Mouse (Mus musculus): ENCODE measurements around the gene Wdfy2.

Wdfy2 gene

GRCm38 (mm10) chr14:62842976-62843375, 5.5 kb downstream of the Wdfy2 start:
- peak; percentile 16 for DNase-seq (ENCODE audit: low read depth, low spot score)

GRCm38 (mm10) chr14:62844226-62844625, 6.7 kb downstream of the Wdfy2 start:
- DNase-seq (ENCODE audit: low read depth, low spot score), result no peak

GRCm38 (mm10) chr14:62845011-62845840, 7.7 kb downstream of the Wdfy2 start:
- DNase-seq (ENCODE audit: low read depth, low spot score), result no peak

DNA sequence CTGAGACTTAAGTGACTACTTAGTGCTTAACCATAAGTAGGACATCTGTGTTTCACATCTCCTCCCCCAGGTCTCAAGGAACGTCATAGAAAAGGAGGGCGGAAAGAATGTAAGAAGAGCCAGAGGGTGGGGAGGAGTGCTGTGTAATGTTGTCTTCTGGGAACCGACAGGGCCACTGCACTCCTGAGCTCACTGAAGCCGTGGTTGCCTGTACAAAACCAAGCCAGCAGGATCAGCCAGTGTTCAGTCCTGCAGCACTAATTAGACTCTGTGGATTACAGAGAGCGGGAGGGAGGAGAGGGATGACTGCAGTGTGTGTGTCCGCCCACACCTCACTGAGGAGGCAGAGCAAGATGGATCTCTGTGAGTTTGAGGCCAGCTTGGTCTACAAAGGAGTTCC, 13.5 kb downstream of the Wdfy2 start:
- DNase-seq (ENCODE audit: low read depth, low spot score), result peak; percentile 42

GRCm38 (mm10) chr14:62852840-62853239, 15.4 kb downstream of the Wdfy2 start:
- DNase-seq (ENCODE audit: low read depth, low spot score), result no peak

GRCm38 (mm10) chr14:62855077-62855835, 17.8 kb downstream of the Wdfy2 start:
- DNase-seq (ENCODE audit: low read depth, low spot score), result no peak

DNA sequence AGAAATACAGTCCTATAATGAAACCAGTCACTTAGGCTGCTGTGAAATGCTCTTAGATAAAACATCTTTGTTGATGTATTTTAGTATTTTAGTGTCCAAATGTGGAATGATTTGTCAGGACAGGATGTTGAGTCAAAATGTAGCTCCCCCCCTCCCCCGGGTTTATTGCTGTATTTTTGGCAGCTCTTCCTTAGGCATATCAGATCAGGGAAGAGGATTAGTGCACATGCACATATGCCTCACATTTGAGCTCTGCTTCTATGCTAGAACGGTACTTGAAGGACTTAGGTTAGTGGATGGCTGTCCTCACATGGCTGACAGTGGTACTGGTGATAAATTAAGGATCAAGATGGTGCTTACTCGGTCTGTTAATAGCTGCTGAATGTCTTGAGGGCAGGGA, 18.4 kb downstream of the Wdfy2 start:
- no peak for DNase-seq (ENCODE audit: low read depth, low spot score)

DNA sequence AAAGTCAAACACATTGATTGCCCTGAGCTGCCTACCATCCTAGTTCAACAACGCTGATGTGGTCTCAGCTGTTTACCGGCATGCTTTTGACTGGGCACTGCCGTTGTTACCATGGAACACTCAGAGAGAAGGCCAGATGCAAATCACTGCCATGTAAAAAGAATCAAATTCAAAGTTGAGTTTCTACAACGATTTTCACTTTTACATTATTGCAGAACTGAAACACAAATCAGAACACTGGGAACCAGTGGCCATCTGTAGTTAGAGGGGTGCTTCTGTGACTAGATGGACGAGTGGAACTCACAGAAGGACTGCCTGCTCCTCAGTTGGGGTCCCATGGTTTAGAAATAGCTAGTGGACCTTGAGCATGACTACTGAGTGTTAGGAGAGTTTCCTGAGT, 19.0 kb downstream of the Wdfy2 start:
- no peak for DNase-seq (ENCODE audit: low read depth, low spot score)

- no peak for DNase-seq (ENCODE audit: low read depth, low spot score)
Observed at GRCm38 (mm10) chr14:62857879-62858278, 20.4 kb downstream of the Wdfy2 start.

DNA sequence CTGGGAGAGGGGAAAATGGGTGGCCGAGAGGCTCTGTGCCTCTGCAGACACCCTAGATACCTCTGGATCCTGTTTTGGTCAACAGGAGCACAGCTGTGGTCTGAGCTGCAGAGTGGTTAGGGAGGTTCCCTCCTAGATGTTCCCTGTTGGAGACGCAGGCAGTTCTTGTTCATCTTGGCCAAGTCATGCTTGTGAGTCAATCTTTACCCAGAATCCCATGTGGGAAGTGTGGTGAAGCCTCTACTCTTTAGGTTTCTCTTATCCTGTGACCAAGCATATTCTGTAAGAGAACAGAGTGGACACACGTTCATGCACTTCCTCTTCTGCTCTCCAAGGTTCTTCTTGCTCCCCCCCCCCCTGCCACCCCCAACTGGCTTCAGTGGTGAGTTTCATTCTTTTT, 20.8 kb downstream of the Wdfy2 start:
- DNase-seq (ENCODE audit: low read depth, low spot score), result no peak

GRCm38 (mm10) chr14:62862564-62862963, 25.1 kb downstream of the Wdfy2 start:
- DNase-seq (ENCODE audit: low read depth, low spot score), result peak; percentile 40

DNA sequence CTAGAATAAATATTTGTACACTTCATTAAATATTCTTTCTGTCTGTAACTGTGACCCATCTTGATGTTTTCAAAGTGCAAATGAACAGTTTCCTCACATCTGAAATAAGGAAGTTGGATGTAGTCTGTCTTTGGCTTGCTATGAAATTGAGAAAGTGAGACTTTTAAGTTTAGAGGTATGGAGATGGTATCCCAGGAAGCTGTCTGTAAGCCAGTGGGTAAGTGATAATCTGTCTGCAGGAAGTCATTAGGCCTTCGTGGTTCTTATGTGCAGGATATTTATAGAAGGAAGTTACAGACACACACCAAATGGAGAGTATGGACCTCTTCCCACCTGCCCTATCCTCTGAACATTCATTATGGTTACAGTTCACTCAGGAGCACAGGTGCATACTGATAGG, 26.8 kb downstream of the Wdfy2 start:
- no peak for DNase-seq (ENCODE audit: low read depth, low spot score)

DNA sequence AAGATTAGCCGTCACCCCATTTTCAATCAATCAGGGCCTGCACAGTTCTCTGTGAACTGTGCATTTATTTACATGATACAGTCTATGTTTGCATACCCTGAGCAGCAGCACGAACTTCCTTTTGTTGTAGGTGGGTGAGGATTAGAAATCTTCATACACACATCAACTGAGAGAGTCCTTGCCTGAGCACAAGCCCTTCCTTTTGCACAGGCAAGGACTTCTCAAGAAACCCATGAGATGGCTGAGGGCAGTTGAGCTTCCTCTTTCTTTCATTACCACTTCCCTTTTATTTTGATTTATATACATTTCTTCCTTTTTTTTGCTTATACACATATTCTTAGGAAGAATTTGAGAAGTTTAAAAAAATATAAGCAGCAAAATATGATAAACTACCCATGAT, 27.9 kb downstream of the Wdfy2 start:
- no peak for DNase-seq (ENCODE audit: low read depth, low spot score)

DNA sequence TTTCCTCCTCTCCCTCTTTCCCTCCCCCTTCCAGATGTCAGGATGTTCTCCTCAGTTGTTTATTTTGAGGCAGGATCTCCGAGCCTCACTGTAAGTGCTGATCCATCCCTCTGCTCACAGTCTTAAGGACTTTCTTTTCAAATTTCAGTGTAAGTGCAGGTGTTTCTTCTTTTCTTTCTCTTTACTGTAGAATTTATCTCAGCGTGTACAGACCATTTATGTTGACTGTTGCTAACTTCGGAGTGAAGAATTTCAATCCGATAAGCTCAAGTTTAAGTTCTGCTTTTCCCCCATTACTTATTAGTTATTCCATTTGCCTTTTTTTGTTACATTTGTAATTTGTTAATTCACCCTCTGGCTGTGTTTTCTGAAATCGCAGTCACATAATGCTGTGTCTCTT, 29.6 kb downstream of the Wdfy2 start:
- DNase-seq (ENCODE audit: low read depth, low spot score), result no peak

DNA sequence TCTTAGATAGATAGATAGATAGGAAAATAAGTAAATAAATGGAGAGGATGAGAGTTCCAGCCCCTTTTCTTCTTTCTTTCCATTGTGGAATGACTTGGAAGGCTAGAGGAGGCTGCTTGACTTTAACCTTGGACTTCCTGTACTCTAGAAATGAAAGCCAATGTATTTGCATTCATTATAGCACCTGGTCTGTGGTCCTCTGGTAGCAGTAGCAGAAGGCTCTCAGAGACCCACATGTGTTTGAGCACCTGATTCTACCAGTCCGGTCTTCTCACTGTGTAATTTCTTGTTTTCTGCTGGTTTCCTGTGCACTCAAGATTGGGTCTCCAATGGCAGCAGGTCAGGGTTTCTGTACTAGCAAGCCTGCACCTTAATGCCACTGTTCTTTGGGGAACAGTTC, 30.1 kb downstream of the Wdfy2 start:
- no peak for DNase-seq (ENCODE audit: low read depth, low spot score)

DNA sequence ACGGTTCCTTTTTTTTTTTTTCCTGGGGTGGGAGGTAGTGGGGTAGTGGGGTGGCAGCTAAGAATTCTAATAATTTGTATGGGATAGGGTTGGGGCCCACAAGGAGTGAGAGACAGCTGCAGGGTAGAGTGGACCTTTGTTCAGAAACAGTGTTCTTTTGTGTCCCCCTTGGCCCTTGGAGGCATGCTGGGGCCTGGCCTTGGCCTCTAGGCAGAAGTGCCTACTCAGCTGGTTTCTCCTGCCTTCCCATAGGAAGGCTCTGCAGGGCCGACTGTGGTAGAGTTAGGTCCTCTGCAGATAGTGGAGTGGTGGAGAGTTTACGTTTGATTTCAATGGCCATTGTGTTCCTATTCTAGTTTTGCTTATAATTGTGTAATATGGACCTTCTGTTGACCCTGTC, 30.8 kb downstream of the Wdfy2 start:
- DNase-seq (ENCODE audit: low read depth, low spot score), result no peak

- peak; percentile 53 for DNase-seq (ENCODE audit: low read depth, low spot score)
Observed at GRCm38 (mm10) chr14:62870238-62870638, 32.8 kb downstream of the Wdfy2 start.

- no peak for DNase-seq (ENCODE audit: low read depth, low spot score)
Observed at GRCm38 (mm10) chr14:62871431-62871830, 34.0 kb downstream of the Wdfy2 start.

- peak; percentile 42 for DNase-seq (ENCODE audit: low read depth, low spot score)
Observed at GRCm38 (mm10) chr14:62871932-62872331, 34.5 kb downstream of the Wdfy2 start.

DNA sequence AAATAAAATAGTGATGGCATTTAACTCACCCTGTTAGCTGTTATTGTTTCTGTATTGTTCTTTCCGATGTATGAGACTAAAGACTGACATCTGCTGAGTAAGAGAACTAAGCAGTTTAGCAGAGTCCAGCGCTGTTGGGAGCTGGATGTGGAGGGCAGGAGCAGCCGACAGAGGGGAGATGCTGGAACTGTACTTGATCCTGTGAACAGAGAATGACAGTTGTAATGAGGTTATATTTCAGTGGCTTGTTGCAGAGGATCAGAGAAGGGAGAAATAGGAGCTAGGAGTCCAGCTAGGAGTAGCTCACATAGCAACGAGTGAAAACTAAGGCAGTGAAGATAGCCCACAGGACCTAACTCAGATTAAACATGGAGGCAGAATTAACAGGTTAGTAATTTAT, 36.3 kb downstream of the Wdfy2 start:
- DNase-seq (ENCODE audit: low read depth, low spot score), result no peak

- no peak for DNase-seq (ENCODE audit: low read depth, low spot score)
Observed at GRCm38 (mm10) chr14:62874348-62874747, 36.9 kb downstream of the Wdfy2 start.

- no peak for DNase-seq (ENCODE audit: low read depth, low spot score)
Observed at GRCm38 (mm10) chr14:62878076-62878475, 40.6 kb downstream of the Wdfy2 start.

Data from CD4-positive helper T cell, adult 2 months (primary cell).